Mouse (Mus musculus): ENCODE data around the gene Cish.

GRCm38 (mm10) chr9:107296501-107296965, 707 bp downstream of the Cish start:
- no peak for TF ChIP-seq CTCF (conservative IDR thresholded peaks at IDR 0.05; ENCODE audit: low read length)
- TF ChIP-seq NANOG (IDR thresholded peaks at IDR 0.05; ENCODE audit: borderline replicate concordance, low read length) = no peak

Measured in E14TG2a.4 (cell line).